Mouse (Mus musculus) liver, adult (tissue): ENCODE results near the gene Olfr1122.

Experiments used
- GATA4 ChIP-seq: IDR thresholded peaks from 2 replicates; pipeline ENCODE4 v1.6.1; 2014; ENCODE audit warnings: mild to moderate bottlenecking, low read length; ENCODE audit not compliant: insufficient replicate concordance

The Olfr1122 gene

GRCm38 (mm10) chr2:87385549-87385948 lies at the start of gene Olfr1122:
Olfr1122 (plus strand) TSS chr2:87385849.
- no peak for TF ChIP-seq GATA4

- no peak for TF ChIP-seq GATA4
Measured at GRCm38 (mm10) chr2:87354515-87354914, 31.1 kb upstream of the Olfr1122 start, which contains the start of gene Olfr1120. Olfr1120 (plus strand) TSS chr2:87354815.

- TF ChIP-seq GATA4: no peak
Measured at GRCm38 (mm10) chr2:87369595-87369994, 16.1 kb upstream of the Olfr1122 start, which contains the start of gene Olfr1121. Olfr1121 (plus strand) TSS chr2:87369895.

GRCm38 (mm10) chr2:87371726-87372125 lies 13.9 kb upstream of the Olfr1122 start:
- no peak for TF ChIP-seq GATA4

GRCm38 (mm10) chr2:87383935-87384334 lies 1.7 kb upstream of the Olfr1122 start:
- TF ChIP-seq GATA4: no peak

- TF ChIP-seq GATA4: no peak
Measured at GRCm38 (mm10) chr2:87416335-87416734, 30.7 kb downstream of the Olfr1122 start, which contains the start of gene Olfr1123. Olfr1123 (plus strand) TSS chr2:87416635.

- TF ChIP-seq GATA4: no peak
Measured at GRCm38 (mm10) chr2:87429975-87430374, 44.3 kb downstream of the Olfr1122 start, which contains the start of gene Olfr1124. Olfr1124 (plus strand) TSS chr2:87430275.

GRCm38 (mm10) chr2:87437731-87438130 lies 52.1 kb downstream of the Olfr1122 start:
- TF ChIP-seq GATA4: no peak
